Mouse (Mus musculus): ENCODE data around the gene Plcd3. TPM values are rescaled to one million over a fixed set of nuclear protein-coding genes. Genes with fewer than 3 reads are reported as not detected.

Plcd3 gene
- total RNA-seq, 2 experiments from 2014 or later, result 16.1 to 19.3 TPM

- no peak for DNase-seq (ENCODE audit: low spot score in 2 of 2)
- intact Hi-C loops (cut with DNase I), result no loop called here
These were observed 18.9 kb upstream of the Plcd3 start for GRCm38 (mm10) chr11:103120315-103120714.

GRCm38 (mm10) chr11:103119609-103120008 lies 18.2 kb upstream of the Plcd3 start:
- intact Hi-C loops (cut with DNase I), result no loop called here
- DNase-seq (ENCODE audit: low spot score in 2 of 2), result no peak

- intact Hi-C loops (cut with DNase I), result no loop called here
- no peak for DNase-seq (ENCODE audit: low spot score in 2 of 2)
These were observed 17.4 kb upstream of the Plcd3 start for GRCm38 (mm10) chr11:103118866-103119265.

GRCm38 (mm10) chr11:103117591-103118009 lies 16.1 kb upstream of the Plcd3 start:
- peak in 1 of 2 experiments; percentile 54 for DNase-seq (ENCODE audit: low spot score in 2 of 2)
- intact Hi-C loops (cut with DNase I), result loop anchor here (2.0 kb wide), 1 partner anchor 41 kb away; no protein-coding TSS in a partner anchor

GRCm38 (mm10) chr11:103116959-103117590 lies 15.6 kb upstream of the Plcd3 start:
- peak; percentile 61 to 63 for DNase-seq (ENCODE audit: low spot score in 2 of 2)
- intact Hi-C loops (cut with DNase I), result loop anchor here (1.0 to 2.0 kb wide), 2 partner anchors 15 to 42 kb away; partner anchors contain the start of gene Hexim2

- DNase-seq (ENCODE audit: low spot score in 2 of 2), result peak; percentile 100
- intact Hi-C loops (cut with DNase I), result loop anchor here (1.0 to 2.0 kb wide), 2 partner anchors 16 to 43 kb away; partner anchors contain the start of gene Hexim2
These were observed 14.8 kb upstream of the Plcd3 start, which contains the start of gene Hexim1 for GRCm38 (mm10) chr11:103116008-103116818. Gene Hexim1 (plus strand): TSS chr11:103116231.

GRCm38 (mm10) chr11:103115163-103116007 lies 13.9 kb upstream of the Plcd3 start:
- intact Hi-C loops (cut with DNase I), result loop anchor here (1.0 to 2.0 kb wide), 3 partner anchors 13 to 43 kb away; partner anchors contain the start of gene Hexim2
- DNase-seq (ENCODE audit: low spot score in 2 of 2), result peak; percentile 81 to 83

- no peak for DNase-seq (ENCODE audit: low spot score in 2 of 2)
These were observed 12.9 kb upstream of the Plcd3 start for GRCm38 (mm10) chr11:103114270-103114943.

GRCm38 (mm10) chr11:103113771-103114170 lies 12.3 kb upstream of the Plcd3 start:
- no peak for DNase-seq (ENCODE audit: low spot score in 2 of 2)
- intact Hi-C loops (cut with DNase I), result no loop called here

More at GRCm38 (mm10) chr11:103114270-103114943, 12.9 kb upstream of the Plcd3 start:
- intact Hi-C loops (cut with DNase I), result no loop called here

- no peak for DNase-seq (ENCODE audit: low spot score in 2 of 2)
- intact Hi-C loops (cut with DNase I), result no loop called here
These were observed 11.5 kb upstream of the Plcd3 start for GRCm38 (mm10) chr11:103113005-103113404.

- intact Hi-C loops (cut with DNase I), result no loop called here
- no peak for DNase-seq (ENCODE audit: low spot score in 2 of 2)
These were observed 11.1 kb upstream of the Plcd3 start for GRCm38 (mm10) chr11:103112552-103112912.

- intact Hi-C loops (cut with DNase I), result no loop called here
- no peak for DNase-seq (ENCODE audit: low spot score in 2 of 2)
These were observed 10.6 kb upstream of the Plcd3 start for GRCm38 (mm10) chr11:103111881-103112551.

GRCm38 (mm10) chr11:103111301-103111700 lies 9.8 kb upstream of the Plcd3 start:
- DNase-seq (ENCODE audit: low spot score in 2 of 2), result no peak
- intact Hi-C loops (cut with DNase I), result no loop called here

GRCm38 (mm10) chr11:103106386-103106785 lies 4.9 kb upstream of the Plcd3 start:
- no peak for DNase-seq (ENCODE audit: low spot score in 2 of 2)
- intact Hi-C loops (cut with DNase I), result no loop called here

GRCm38 (mm10) chr11:103105810-103106209 lies 4.4 kb upstream of the Plcd3 start:
- no peak for DNase-seq (ENCODE audit: low spot score in 2 of 2)
- intact Hi-C loops (cut with DNase I), result no loop called here

- intact Hi-C loops (cut with DNase I), result no loop called here
- no peak for DNase-seq (ENCODE audit: low spot score in 2 of 2)
These were observed 3.8 kb upstream of the Plcd3 start for GRCm38 (mm10) chr11:103105180-103105725.

- intact Hi-C loops (cut with DNase I), result loop anchor here (5.0 kb wide), 2 partner anchors 38 to 223 kb away; no protein-coding TSS in a partner anchor
- DNase-seq (ENCODE audit: low spot score in 2 of 2), result no peak
These were observed 3.0 kb upstream of the Plcd3 start for GRCm38 (mm10) chr11:103104469-103104868.

- no peak for DNase-seq (ENCODE audit: low spot score in 2 of 2)
- intact Hi-C loops (cut with DNase I), result loop anchor here (5.0 kb wide), 2 partner anchors 39 to 224 kb away; no protein-coding TSS in a partner anchor
These were observed 2.2 kb upstream of the Plcd3 start for GRCm38 (mm10) chr11:103103621-103104020.
